Mouse (Mus musculus) bone marrow macrophage, adult 2 months (primary cell): ENCODE data around the gene Cspg4.

ENCODE experiments used
- CTCF ChIP-seq: IDR thresholded peaks from 2 replicates; pipeline ENCODE4 v1.5.1; 2012; ENCODE audit warnings: low read depth, mild to moderate bottlenecking, low read length, moderate library complexity
- POLR2A ChIP-seq: IDR thresholded peaks from 2 replicates; pipeline ENCODE4 v1.6.1; 2012; ENCODE audit warnings: mild to moderate bottlenecking, low read depth, low read length, borderline replicate concordance

DNA sequence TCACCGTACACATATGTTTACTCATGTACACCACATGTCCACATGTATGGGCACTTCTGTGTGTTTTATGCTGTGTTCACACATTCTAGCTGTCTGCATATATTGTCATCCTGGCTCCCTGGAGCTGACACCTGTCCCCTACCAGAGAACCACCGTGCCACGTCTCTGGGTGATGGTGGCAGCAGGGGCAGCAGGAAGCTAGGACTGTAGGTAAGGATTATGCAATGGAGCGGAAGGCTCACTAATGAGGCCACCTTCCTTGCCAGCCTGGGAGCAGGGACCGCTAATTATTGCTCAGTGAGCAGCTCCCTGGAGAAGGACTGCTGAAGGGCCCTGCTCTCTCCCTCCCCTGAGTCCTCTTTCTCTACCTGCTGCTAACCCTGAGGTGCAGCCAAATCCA is 24.1 kb upstream of the Cspg4 start:
- no peak for TF ChIP-seq CTCF
- no peak for TF ChIP-seq POLR2A
